Mouse (Mus musculus) MEL (cell line): ENCODE data around the gene Eif1b. TPM values are rescaled to one million over a fixed set of nuclear protein-coding genes. Genes with fewer than 3 reads are reported as not detected.

Experiments
- DNase-seq: peaks from one replicate; pipeline ENCODE4 v3.0.0; 2011; ENCODE audit warnings: low read depth, low spot score
- H3K27ac ChIP-seq: 2 replicates; pipeline ENCODE4 v1.5.1; 2012; ENCODE audit warnings: low read depth, mild to moderate bottlenecking, control low read depth, low read length, moderate library complexity; ENCODE audit not compliant: control insufficient read depth
- H3K27me3 ChIP-seq, 2 experiments: fragments of 150-350 bp in 1 of 2; sonication (generic) in 1 of 2; 2 replicates each; pipeline ENCODE4 v1.6.1; 2012; ENCODE audit warnings: low read length in 2 of 2, mild to moderate bottlenecking in 2 of 2, improper control_type of control experiment in 1 of 2, moderate library complexity in 1 of 2; ENCODE audit not compliant: insufficient read depth in 2 of 2, control insufficient read depth in 1 of 2
- H3K36me3 ChIP-seq, 2 experiments: 2 replicates each; pipeline ENCODE4 v1.6.1; 2012 to 2014; ENCODE audit warnings: low read length in 2 of 2, improper control_type of control experiment in 1 of 2, inconsistent platforms in 1 of 2, mild to moderate bottlenecking in 1 of 2; ENCODE audit not compliant: insufficient read depth in 2 of 2, control insufficient read depth in 1 of 2
- H3K4me1 ChIP-seq, 2 experiments: fragments of 150-350 bp in 1 of 2; sonication (generic) in 1 of 2; 2 replicates each; pipeline ENCODE4 v1.6.1; 2012; ENCODE audit warnings: low read length in 2 of 2, improper control_type of control experiment in 1 of 2, mild to moderate bottlenecking in 1 of 2; ENCODE audit not compliant: insufficient read depth in 2 of 2, control insufficient read depth in 1 of 2
- H3K4me3 ChIP-seq, 2 experiments: fragments of 150-350 bp in 1 of 2; sonication (generic) in 1 of 2; 2 replicates each; pipeline ENCODE4 v1.5.1; 2012; ENCODE audit warnings: low read depth in 2 of 2, low read length in 2 of 2, mild to moderate bottlenecking in 2 of 2, moderate library complexity in 2 of 2, control low read depth in 1 of 2, improper control_type of control experiment in 1 of 2; ENCODE audit not compliant: control insufficient read depth in 1 of 2, insufficient read depth in 1 of 2
- H3K79me2 ChIP-seq: 2 replicates; pipeline ENCODE4 v1.6.1; 2012; ENCODE audit warnings: mild to moderate bottlenecking, low read length, moderate library complexity; ENCODE audit not compliant: control insufficient read depth, poor library complexity, insufficient read depth
- H3K9ac ChIP-seq: 2 replicates; pipeline ENCODE4 v1.6.1; 2012; ENCODE audit warnings: low read depth, mild to moderate bottlenecking, control low read depth, low read length, moderate library complexity; ENCODE audit not compliant: control insufficient read depth, poor library complexity, severe bottlenecking
- H3K9me3 ChIP-seq: fragments of 150-350 bp; sonication (generic); replicated peaks from 2 replicates; pipeline ENCODE4 v1.6.1; 2012; ENCODE audit warnings: mild to moderate bottlenecking, low read length, improper control_type of control experiment, moderate library complexity; ENCODE audit not compliant: insufficient read depth
- BHLHE40 ChIP-seq: IDR thresholded peaks from 2 replicates; pipeline ENCODE4 v1.6.1; 2012; ENCODE audit warnings: low read depth, mild to moderate bottlenecking, inconsistent platforms, low read length, improper control_type of control experiment, borderline replicate concordance
- CHD1 ChIP-seq: IDR thresholded peaks from 2 replicates; pipeline ENCODE4 v1.6.1; 2012; ENCODE audit warnings: low read depth, mild to moderate bottlenecking, inconsistent platforms, low read length, improper control_type of control experiment
- CHD2 ChIP-seq: IDR thresholded peaks from 2 replicates; pipeline ENCODE4 v1.6.1; 2011; ENCODE audit warnings: low read length, improper control_type of control experiment
- CTCF ChIP-seq, 3 experiments: IDR thresholded peaks in 2 of 3; conservative IDR thresholded peaks in 1 of 3; 2 replicates each; pipeline ENCODE4 v1.5.1; 2011 to 2012; ENCODE audit warnings: low read length in 3 of 3, low read depth in 2 of 3, mild to moderate bottlenecking in 2 of 3, improper control_type of control experiment in 1 of 3, inconsistent platforms in 1 of 3, mixed read lengths in 1 of 3, moderate library complexity in 1 of 3; ENCODE audit not compliant: control insufficient read depth in 1 of 3, insufficient read depth in 1 of 3, poor library complexity in 1 of 3, severe bottlenecking in 1 of 3
- ELF1 ChIP-seq: IDR thresholded peaks from 2 replicates; pipeline ENCODE4 v1.6.1; 2014; ENCODE audit warnings: low read depth, mild to moderate bottlenecking, inconsistent platforms, low read length, improper control_type of control experiment, moderate library complexity
- GABPA ChIP-seq: IDR thresholded peaks from 2 replicates; pipeline ENCODE4 v1.6.1; 2012; ENCODE audit warnings: low read depth, mild to moderate bottlenecking, inconsistent platforms, low read length, improper control_type of control experiment, moderate library complexity
- MAX ChIP-seq: IDR thresholded peaks from 2 replicates; pipeline ENCODE4 v1.6.1; 2011; ENCODE audit warnings: low read length, improper control_type of control experiment
- MYC ChIP-seq: IDR thresholded peaks from 2 replicates; pipeline ENCODE4 v1.6.1; 2011; ENCODE audit warnings: low read depth, mild to moderate bottlenecking, low read length, improper control_type of control experiment, moderate library complexity
- POLR2A ChIP-seq, 2 experiments: IDR thresholded peaks; 2 replicates each; pipeline ENCODE4 v1.6.1; 2011 to 2012; ENCODE audit warnings: low read length in 2 of 2, mild to moderate bottlenecking in 2 of 2, control low read depth in 1 of 2, improper control_type of control experiment in 1 of 2, low read depth in 1 of 2, moderate library complexity in 1 of 2; ENCODE audit not compliant: control insufficient read depth in 1 of 2, insufficient read depth in 1 of 2, poor library complexity in 1 of 2
- RAD21 ChIP-seq: IDR thresholded peaks from 2 replicates; pipeline ENCODE4 v1.6.1; 2011; ENCODE audit warnings: mild to moderate bottlenecking, low read depth, low read length, improper control_type of control experiment
- SMC3 ChIP-seq: IDR thresholded peaks from 2 replicates; pipeline ENCODE4 v1.6.1; 2011; ENCODE audit warnings: low read depth, low read length, improper control_type of control experiment
- TAL1 ChIP-seq: IDR thresholded peaks from 2 replicates; pipeline ENCODE4 v1.6.1; 2012; ENCODE audit warnings: mild to moderate bottlenecking, inconsistent platforms, low read length, moderate library complexity, mixed read lengths
- UBTF ChIP-seq: IDR thresholded peaks from 2 replicates; pipeline ENCODE4 v1.6.1; 2012; ENCODE audit warnings: low read depth, mild to moderate bottlenecking, inconsistent platforms, low read length, improper control_type of control experiment, moderate library complexity, borderline replicate concordance; ENCODE audit not compliant: insufficient read depth
- USF2 ChIP-seq, 2 experiments: IDR thresholded peaks; 2 replicates each; pipeline ENCODE4 v1.6.1; 2011 to 2012; ENCODE audit warnings: improper control_type of control experiment in 2 of 2, low read length in 2 of 2, borderline replicate concordance in 1 of 2, inconsistent platforms in 1 of 2, low read depth in 1 of 2, mild to moderate bottlenecking in 1 of 2; ENCODE audit not compliant: insufficient read depth in 1 of 2
- ZC3H11A ChIP-seq: IDR thresholded peaks from 2 replicates; pipeline ENCODE4 v1.6.1; 2012; ENCODE audit warnings: low read depth, mild to moderate bottlenecking, inconsistent platforms, low read length, improper control_type of control experiment
- ZKSCAN1 ChIP-seq: IDR thresholded peaks from 2 replicates; pipeline ENCODE4 v1.6.1; 2012; ENCODE audit warnings: low read depth, mild to moderate bottlenecking, inconsistent platforms, low read length, improper control_type of control experiment, moderate library complexity
- ZMIZ1 ChIP-seq: IDR thresholded peaks from 2 replicates; pipeline ENCODE4 v1.6.1; 2012; ENCODE audit warnings: low read depth, mild to moderate bottlenecking, inconsistent platforms, low read length, improper control_type of control experiment, moderate library complexity
- ZNF384 ChIP-seq: IDR thresholded peaks from 2 replicates; pipeline ENCODE4 v1.6.1; 2012; ENCODE audit warnings: low read depth, mild to moderate bottlenecking, inconsistent platforms, low read length, improper control_type of control experiment
- polyA plus RNA-seq, 2 experiments: library from polyadenylated mRNA; stranded (reverse) in 1 of 2; unstranded in 1 of 2; fragments of >175 nt in 1 of 2; fragments of >200 nt in 1 of 2; gene quantifications; 2 replicates each; pipeline versions ENCODE4 v1.2.1 to v1.2.4; 2012; ENCODE audit warnings: low replicate concordance in 2 of 2, low read depth in 1 of 2; ENCODE audit not compliant: insufficient read length in 2 of 2, insufficient read depth in 1 of 2, missing spikeins in 1 of 2
- total RNA-seq: library from RNA; depleted of rRNA; stranded (reverse); fragments of 300-350 nt; gene quantifications from 2 replicates; pipeline ENCODE4 v1.2.3, GENCODE M21; 2012

The Eif1b gene
- total and polyA plus RNA-seq, 3 experiments, result 54.3 to 110 TPM; not detected in 1

GRCm38 (mm10) chr9:120516720-120517119 is 24.7 kb downstream of the Eif1b start:
- no peaks in the 10 kb centered on the region for H3K9me3 ChIP-seq
- no peak overlapping the region for H3K4me3 ChIP-seq
- H3K79me2 ChIP-seq, result no peaks in the 10 kb centered on the region
- H3K4me1 ChIP-seq, result no peaks in the 10 kb centered on the region
- TF ChIP-seq RAD21, result no peak
- H3K9ac ChIP-seq, result no peak overlapping the region
- H3K27me3 ChIP-seq, result no peaks in the 10 kb centered on the region; a peak in 1 of 4 replicates
- H3K36me3 ChIP-seq, result no peaks in the 10 kb centered on the region
- DNase-seq, result no peak
- no peak overlapping the region for H3K27ac ChIP-seq

- Histone ChIP-seq H3K4me1 (no peaks in the 10 kb centered on the region), H3K36me3 (no peaks in the 10 kb centered on the region), H3K9ac (no peak overlapping the region), H3K27ac (no peak overlapping the region), H3K4me3 (no peak overlapping the region), H3K79me2 (no peaks in the 10 kb centered on the region), H3K27me3 (no peaks in the 10 kb centered on the region; a peak in 1 of 4 replicates), H3K9me3 (no peaks in the 10 kb centered on the region)
- no peak for DNase-seq
- TF ChIP-seq ELF1, result no peak
- TF ChIP-seq ZC3H11A, result no peak
- TF ChIP-seq POLR2A (IDR thresholded peaks at IDR 0.05; ENCODE audit: control insufficient read depth in 1 of 2, insufficient read depth in 1 of 2, low read depth in 1 of 2, low read length in 2 of 2, poor library complexity in 1 of 2), result no peak
- no peak for TF ChIP-seq TAL1
- no peak for TF ChIP-seq MYC
- no peak for TF ChIP-seq CHD1
- TF ChIP-seq ZKSCAN1, result no peak
- no peak for TF ChIP-seq BHLHE40
- no peak for TF ChIP-seq SMC3
- no peak for TF ChIP-seq CHD2
- TF ChIP-seq UBTF, result no peak
- no peak for TF ChIP-seq GABPA
- TF ChIP-seq CTCF (IDR thresholded peaks at IDR 0.05 in 2 of 3, conservative IDR thresholded peaks at IDR 0.05 in 1 of 3; ENCODE audit: control insufficient read depth in 1 of 3, insufficient read depth in 1 of 3, low read depth in 2 of 3, low read length in 3 of 3, poor library complexity in 1 of 3, severe bottlenecking in 1 of 3), result no peak
- TF ChIP-seq ZMIZ1, result no peak
- TF ChIP-seq ZNF384, result no peak
- TF ChIP-seq MAX, result no peak
- TF ChIP-seq USF2 (IDR thresholded peaks at IDR 0.05; ENCODE audit: borderline replicate concordance in 1 of 2, insufficient read depth in 1 of 2, low read depth in 1 of 2, low read length in 2 of 2), result no peak
Observed at GRCm38 (mm10) chr9:120518946-120519345, 26.9 kb downstream of the Eif1b start.
